Comparison of ENCODE assay signal across 14 mouse cellular contexts in the genomic region with DNA sequence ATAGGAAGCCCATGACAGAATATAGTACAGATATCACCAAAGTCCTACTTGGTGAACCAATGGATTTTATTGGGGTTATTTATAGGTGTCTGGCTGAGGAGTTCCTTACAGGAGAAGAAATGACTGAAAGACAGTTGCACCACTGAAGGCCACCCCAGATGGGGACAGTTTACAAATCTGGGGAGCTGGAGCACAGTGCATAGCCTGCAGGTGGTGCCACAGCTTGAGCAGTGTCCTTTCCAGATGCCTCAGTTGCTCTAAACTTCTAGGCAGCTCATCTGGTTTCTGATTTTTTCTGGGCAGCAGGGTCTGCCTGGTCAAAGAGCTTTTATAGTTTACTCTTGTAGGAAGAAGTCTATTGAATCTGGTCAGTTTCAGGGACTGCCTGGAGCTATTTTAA. TPM values are rescaled to one million over a fixed set of nuclear protein-coding genes. Genes with fewer than 3 reads are reported as not detected.
"Had no signal": no experiment of that assay in that cellular context is flagged by ENCODE, and none has a peak within 500 bp of the region (broad histone marks: within the 10 kb centered on the region; RNA-seq: fewer than 3 reads in every experiment).

No protein-coding gene starts in this region.

- H3K36me3 ChIP-seq: kidney, embryonic 15.5 days; limb, embryonic 13.5 days; midbrain, embryonic 15.5 days; neural tube, embryonic 12.5 days had no signal

- H3K9me3 ChIP-seq: kidney, embryonic 15.5 days; limb, embryonic 13.5 days; midbrain, embryonic 15.5 days; neural tube, embryonic 12.5 days had no signal

- H3K4me3 ChIP-seq: kidney, embryonic 15.5 days; limb, embryonic 13.5 days; midbrain, embryonic 15.5 days; neural tube, embryonic 12.5 days had no signal

- DNase-seq: kidney, adult 2 months; kidney, postnatal 14 days; left cerebral cortex, postnatal 4 days; lung, adult 2 months; lung, postnatal 4 days; right cerebral cortex, postnatal 4 days; spleen, adult 18-20 months; thymus, postnatal 36 days had no signal

- H3K4me1 ChIP-seq: kidney, embryonic 15.5 days; limb, embryonic 13.5 days; midbrain, embryonic 15.5 days; neural tube, embryonic 12.5 days had no signal

- H3K27ac ChIP-seq: kidney, embryonic 15.5 days; limb, embryonic 13.5 days; midbrain, embryonic 15.5 days; neural tube, embryonic 12.5 days had no signal

- H3K4me2 ChIP-seq: kidney, embryonic 15.5 days; limb, embryonic 13.5 days; midbrain, embryonic 11.5 days; midbrain, embryonic 15.5 days; neural tube, embryonic 12.5 days had no signal

- H3K9ac ChIP-seq: kidney, embryonic 15.5 days; limb, embryonic 13.5 days; midbrain, embryonic 15.5 days; neural tube, embryonic 12.5 days had no signal

- H3K27me3 ChIP-seq: kidney, embryonic 15.5 days; limb, embryonic 13.5 days; midbrain, embryonic 15.5 days; neural tube, embryonic 12.5 days had no signal

- ATAC-seq: lung, postnatal 0 days; midbrain, embryonic 15.5 days had no signal

RNA-seq across cellular contexts. Expression of a gene that starts 35.7 kb away (rescaled TPM):
- polyA plus RNA-seq: kidney, adult 2 months had no signal
